Mouse (Mus musculus): ENCODE results near the gene Calcrl.

- no peak for TF ChIP-seq POLR2A (IDR thresholded peaks at IDR 0.05; ENCODE audit: insufficient read length, low read depth)
- no peak for TF ChIP-seq MAX (IDR thresholded peaks at IDR 0.05; ENCODE audit: low read depth)
- TF ChIP-seq USF1 (IDR thresholded peaks at IDR 0.05; ENCODE audit: low read depth) = no peak
- no peak for TF ChIP-seq TCF3 (IDR thresholded peaks at IDR 0.05; ENCODE audit: insufficient read length, low read depth)
- TF ChIP-seq TCF12 (IDR thresholded peaks at IDR 0.05; ENCODE audit: insufficient read depth, poor library complexity, severe bottlenecking) = no peak
- no peak for TF ChIP-seq SRF (IDR thresholded peaks at IDR 0.05; ENCODE audit: control insufficient read depth, insufficient read length, low read depth)
- no peak for TF ChIP-seq POLR2AphosphoS2 (IDR thresholded peaks at IDR 0.05; ENCODE audit: insufficient read length, low read depth)
- TF ChIP-seq REST (IDR thresholded peaks at IDR 0.05; ENCODE audit: insufficient read depth, insufficient read length) = no peak
- no peak for TF ChIP-seq CEBPB (IDR thresholded peaks at IDR 0.05; ENCODE audit: insufficient read depth, poor library complexity, severe bottlenecking)
- no peak for TF ChIP-seq MYOD1 (IDR thresholded peaks at IDR 0.05; ENCODE audit: control insufficient read depth in 1 of 3, insufficient read length in 2 of 3, low read depth in 2 of 3)
Measured at GRCm38 (mm10) chr2:84404834-84405233, 20.4 kb downstream of the Calcrl start.

Measured in myocyte (in vitro differentiated cells).